Mouse (Mus musculus) limb, embryonic 14.5 days (tissue): ENCODE measurements at regions not wholly inside any gene's neighbourhood (a gene's known extent, or its start where the extent isn't known, plus 50 kb on each side); places are given as distances from the start of the nearest gene placed in this dataset. TPM values are rescaled to one million over a fixed set of nuclear protein-coding genes. Genes with fewer than 3 reads are reported as not detected.

Experiments
- ATAC-seq: fragments of 200-750 bp; cut with Nextera tagmentation; 2 replicates; pipeline ENCODE4 v1.8.0; 2017; ENCODE audit warnings: low read depth, moderate number of reproducible peaks, moderate TSS enrichment; ENCODE audit not compliant: low FRiP score
- DNase-seq: peaks from one replicate; pipeline ENCODE4 v3.0.0-alpha.2; 2015; ENCODE audit warnings: low spot score
- H3K27ac ChIP-seq: fragments of 300-500 bp; sonication (generic); replicated peaks from 2 replicates; pipeline ENCODE4 v1.5.1; 2014; ENCODE audit warnings: low read depth, mild to moderate bottlenecking, low read length, moderate library complexity, mixed read lengths
- H3K27me3 ChIP-seq: fragments of 300-500 bp; sonication (generic); 2 replicates; pipeline ENCODE4 v1.6.1; 2014; ENCODE audit warnings: low read length, mixed read lengths; ENCODE audit not compliant: control insufficient read depth, insufficient read depth
- H3K36me3 ChIP-seq: fragments of 300-500 bp; sonication (generic); 2 replicates; pipeline ENCODE4 v1.6.1; 2014; ENCODE audit warnings: mild to moderate bottlenecking, low read length, moderate library complexity, mixed read lengths; ENCODE audit not compliant: control insufficient read depth, insufficient read depth
- H3K4me1 ChIP-seq: fragments of 300-500 bp; sonication (generic); 2 replicates; pipeline ENCODE4 v1.6.1; 2014; ENCODE audit warnings: antibody characterized with exemption, low read length, mixed read lengths; ENCODE audit not compliant: control insufficient read depth, insufficient read depth
- H3K4me2 ChIP-seq: fragments of 300-500 bp; sonication (generic); replicated peaks from 2 replicates; pipeline ENCODE4 v1.6.1; 2014; ENCODE audit warnings: low read depth, mild to moderate bottlenecking, low read length, moderate library complexity; ENCODE audit not compliant: severe bottlenecking
- H3K4me3 ChIP-seq: fragments of 300-500 bp; sonication (generic); replicated peaks from 2 replicates; pipeline ENCODE4 v1.5.1; 2014; ENCODE audit warnings: low read length
- H3K9ac ChIP-seq: fragments of 300-500 bp; sonication (generic); 2 replicates; pipeline ENCODE4 v1.6.1; 2014; ENCODE audit warnings: mild to moderate bottlenecking, low read depth, low read length, moderate library complexity; ENCODE audit not compliant: severe bottlenecking
- H3K9me3 ChIP-seq: fragments of 300-500 bp; sonication (generic); 2 replicates; pipeline ENCODE4 v1.6.1; 2016; ENCODE audit warnings: low read length; ENCODE audit not compliant: control insufficient read depth
- POLR2A ChIP-seq: fragments of 200-500 bp; IDR thresholded peaks from 2 replicates; pipeline ENCODE4 v1.8.0; 2012; ENCODE audit warnings: inconsistent platforms, mild to moderate bottlenecking, moderate library complexity, borderline replicate concordance; ENCODE audit not compliant: insufficient read depth, insufficient read length; ENCODE audit errors: extremely low read depth
- WGBS: fragments of 180-500 bp; shearing (Covaris S2); extraction: QIAGEN DNeasy Blood & Tissue Kit; methylation state at CpG from one replicate; pipeline ENCODE4 v1.1.7; 2014; 5-methylcytosine and 5-hydroxymethylcytosine counted together
- microRNA-seq: library from miRNA; unstranded; fragments of <30 nt; microRNA quantifications from one replicate; pipeline ENCODE4, GENCODE M21; 2016

GRCm38 (mm10) chr15:6244401-6244800, 55.2 kb upstream of the Dab2 start:
- Histone ChIP-seq H3K9me3 (no peaks in the 10 kb centered on the region), H3K27ac (no peak overlapping the region), H3K27me3 (no peaks in the 10 kb centered on the region), H3K4me3 (no peak overlapping the region), H3K36me3 (no peaks in the 10 kb centered on the region), H3K4me2 (no peak overlapping the region), H3K9ac (no peak overlapping the region), H3K4me1 (no peaks in the 10 kb centered on the region)
- no peak for TF ChIP-seq POLR2A
- DNase-seq (no peak), ATAC-seq (no peak)
- 71% methylated on average over 7 of the region's 7 CpGs for WGBS

- H3K4me3 ChIP-seq, result no peak overlapping the region
- DNase-seq, result peak; percentile 4
- H3K36me3 ChIP-seq, result no peaks in the 10 kb centered on the region
- peak; percentile 23; the same call in 1 of the 2 replicates for ATAC-seq
- H3K27ac ChIP-seq, result no peak overlapping the region
- no peaks in the 10 kb centered on the region for H3K27me3 ChIP-seq
- 63% methylated on average over 9 of the region's 9 CpGs for WGBS
- no peak overlapping the region for H3K4me2 ChIP-seq
- H3K9ac ChIP-seq, result no peak overlapping the region
- no peaks in the 10 kb centered on the region for H3K9me3 ChIP-seq
- H3K4me1 ChIP-seq, result no peaks in the 10 kb centered on the region
- TF ChIP-seq POLR2A, result no peak
Observed at GRCm38 (mm10) chr15:6245950-6246894, 53.4 kb upstream of the Dab2 start.

- Histone ChIP-seq H3K27ac (no peak overlapping the region), H3K4me1 (no peaks in the 10 kb centered on the region), H3K4me3 (no peak overlapping the region), H3K27me3 (no peaks in the 10 kb centered on the region), H3K36me3 (no peaks in the 10 kb centered on the region), H3K9ac (no peak overlapping the region), H3K4me2 (no peak overlapping the region), H3K9me3 (no peaks in the 10 kb centered on the region)
- 88% methylated on average over 4 of the region's 4 CpGs for WGBS
- TF ChIP-seq POLR2A, result no peak
- ATAC-seq, result no peak
- DNase-seq, result no peak
Observed at GRCm38 (mm10) chr15:6248470-6248869, 51.1 kb upstream of the Dab2 start.

Small RNA genes in the stretch of these regions (microRNA-seq; reads per million reads assigned to microRNA genes)
- gene Gm27760, result not detected
